14 mouse cellular contexts compared by ENCODE assay signal in the genomic region with DNA sequence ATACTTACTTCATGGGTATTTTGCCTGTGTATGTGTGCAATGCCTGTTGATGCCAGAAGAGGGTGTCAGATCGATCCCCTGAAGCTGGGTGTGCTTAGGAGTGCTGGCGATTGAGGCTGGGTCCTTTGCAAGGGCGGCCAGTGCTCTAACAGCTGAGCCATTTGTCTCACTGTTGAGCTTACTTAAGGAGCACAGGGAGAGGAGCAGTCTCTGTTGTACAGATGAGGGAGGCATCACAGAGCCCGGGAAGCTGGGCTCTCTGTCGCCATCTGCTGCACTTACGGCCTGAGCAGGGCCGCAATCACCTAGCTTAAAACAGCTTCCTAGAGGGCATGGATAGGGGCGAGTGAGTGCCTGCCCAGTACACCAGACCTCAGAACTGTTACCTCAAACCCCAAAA. TPM values are rescaled to one million over a fixed set of nuclear protein-coding genes. Genes with fewer than 3 reads are reported as not detected.
DNase-seq lines count a peak whose midpoint lies in the region; ATAC-seq and TF ChIP-seq lines count a peak whose summit lies in the region.
"Had no signal": no experiment of that assay in that cellular context is flagged by ENCODE, and none has a peak within 500 bp of the region (broad histone marks: within the 10 kb centered on the region; RNA-seq: fewer than 3 reads in every experiment).

No protein-coding gene starts in this region.

- H3K9ac ChIP-seq in hindbrain, postnatal 0 days (replicated peaks; ENCODE audit: low read length) = no peak overlapping the region
- H3K9ac ChIP-seq in hindbrain, embryonic 16.5 days (ENCODE audit: low read depth, low read length) = no peak overlapping the region
- H3K9ac ChIP-seq in embryonic facial prominence, embryonic 11.5 days (replicated peaks; ENCODE audit: low read length) = no peak overlapping the region
- H3K9ac ChIP-seq: neural tube, embryonic 13.5 days; stomach, embryonic 15.5 days had no signal

- 37% methylated on average over 8 of the region's 8 CpGs for WGBS in hindbrain, postnatal 0 days
- WGBS in hindbrain, embryonic 16.5 days = 46% methylated on average over 8 of the region's 8 CpGs
- WGBS in thymus, adult 2 months = 77% methylated on average over 8 of the region's 8 CpGs
- WGBS in embryonic facial prominence, embryonic 11.5 days = 50% methylated on average over 8 of the region's 8 CpGs

- no peaks in the 10 kb centered on the region for H3K9me3 ChIP-seq in hindbrain, postnatal 0 days (ENCODE audit: low read length)
- no peaks in the 10 kb centered on the region for H3K9me3 ChIP-seq in hindbrain, embryonic 16.5 days (ENCODE audit: control insufficient read depth, low read length)
- no peaks in the 10 kb centered on the region for H3K9me3 ChIP-seq in embryonic facial prominence, embryonic 11.5 days (replicated peaks; ENCODE audit: control insufficient read depth, low read length)
- H3K9me3 ChIP-seq: neural tube, embryonic 13.5 days; stomach, embryonic 15.5 days had no signal

- H3K36me3 ChIP-seq in hindbrain, postnatal 0 days (ENCODE audit: insufficient read depth, low read length) = no peaks in the 10 kb centered on the region
- H3K36me3 ChIP-seq in hindbrain, embryonic 16.5 days (ENCODE audit: control insufficient read depth, insufficient read depth, low read length) = no peaks in the 10 kb centered on the region
- H3K36me3 ChIP-seq in thymus, adult 2 months (ENCODE audit: control insufficient read depth, insufficient read depth, low read length) = no peaks in the 10 kb centered on the region
- no peaks in the 10 kb centered on the region for H3K36me3 ChIP-seq in embryonic facial prominence, embryonic 11.5 days (replicated peaks; ENCODE audit: control insufficient read depth, insufficient read depth, low read depth, low read length)
- H3K36me3 ChIP-seq: neural tube, embryonic 13.5 days; stomach, embryonic 15.5 days had no signal

- ATAC-seq in hindbrain, postnatal 0 days = no peak
- ATAC-seq in hindbrain, embryonic 16.5 days = no peak
- no peak for ATAC-seq in embryonic facial prominence, embryonic 11.5 days (replicated peaks; ENCODE audit: insufficient number of reproducible peaks, low FRiP score, low TSS enrichment, low read depth)

- H3K4me1 ChIP-seq in hindbrain, postnatal 0 days (ENCODE audit: insufficient read depth, low read length) = peaks cover 13% of the 10 kb centered on the region
- H3K4me1 ChIP-seq in hindbrain, embryonic 16.5 days (ENCODE audit: control insufficient read depth, insufficient read depth, low read depth, low read length) = peaks cover 38% of the 10 kb centered on the region
- H3K4me1 ChIP-seq in thymus, adult 2 months (replicated peaks; ENCODE audit: control insufficient read depth, insufficient read depth, low read length) = peaks cover 20% of the 10 kb centered on the region
- no peaks in the 10 kb centered on the region for H3K4me1 ChIP-seq in embryonic facial prominence, embryonic 11.5 days (ENCODE audit: control insufficient read depth, insufficient read depth, low read length)

- no peak overlapping the region for H3K4me2 ChIP-seq in hindbrain, postnatal 0 days (ENCODE audit: low read depth, low read length)
- no peak overlapping the region for H3K4me2 ChIP-seq in hindbrain, embryonic 16.5 days (ENCODE audit: low read length)
- no peak overlapping the region for H3K4me2 ChIP-seq in embryonic facial prominence, embryonic 11.5 days (ENCODE audit: low read depth, low read length)
- H3K4me2 ChIP-seq: neural tube, embryonic 13.5 days; stomach, embryonic 15.5 days had no signal

- peak; percentile 7 for DNase-seq in hindbrain, postnatal 0 days (ENCODE audit: low spot score)
- DNase-seq in thymus, adult 2 months = peak; percentile 28
- DNase-seq in thymus, postnatal 36 days = no peak
- DNase-seq in embryonic facial prominence, embryonic 11.5 days (ENCODE audit: low spot score) = peak; percentile 15
- DNase-seq in thymus, postnatal 25 days = peak; percentile 29
- DNase-seq in gastrocnemius, adult 8-10 months (ENCODE audit: low spot score in 2 of 2) = no peak
- no peak for DNase-seq in left cerebral cortex, adult 9 months (ENCODE audit: low spot score in 2 of 2)
- DNase-seq: cerebellum, adult 8-10 months; gastrocnemius, postnatal 14 days; kidney, adult 18-20 months had no signal

- peak; percentile 63 for TF ChIP-seq CTCF in hindbrain, postnatal 0 days (IDR thresholded peaks at IDR 0.05; ENCODE audit: low read depth)
- peak; percentile 59; the same call in 1 of the 2 replicates for TF ChIP-seq CTCF in thymus, adult 2 months (IDR thresholded peaks at IDR 0.05; ENCODE audit: borderline replicate concordance, control insufficient read depth, extremely low read depth, insufficient read depth, low read length, poor library complexity)

- no peak overlapping the region for H3K4me3 ChIP-seq in hindbrain, postnatal 0 days (ENCODE audit: low read length)
- no peak overlapping the region for H3K4me3 ChIP-seq in hindbrain, embryonic 16.5 days (ENCODE audit: low read length)
- no peak overlapping the region for H3K4me3 ChIP-seq in thymus, adult 2 months (ENCODE audit: control insufficient read depth, insufficient read depth, low read length)
- no peak overlapping the region for H3K4me3 ChIP-seq in embryonic facial prominence, embryonic 11.5 days (ENCODE audit: low read depth, low read length)
- H3K4me3 ChIP-seq: neural tube, embryonic 13.5 days; stomach, embryonic 15.5 days had no signal

- no peak overlapping the region for H3K27ac ChIP-seq in hindbrain, postnatal 0 days
- H3K27ac ChIP-seq in hindbrain, embryonic 16.5 days (ENCODE audit: low read depth, low read length) = no peak overlapping the region
- H3K27ac ChIP-seq in thymus, adult 2 months (ENCODE audit: control insufficient read depth, insufficient read depth, low read length) = no peak overlapping the region
- no peak overlapping the region for H3K27ac ChIP-seq in embryonic facial prominence, embryonic 11.5 days (replicated peaks; ENCODE audit: low read depth, low read length)
- H3K27ac ChIP-seq: neural tube, embryonic 13.5 days; stomach, embryonic 15.5 days had no signal

- no peaks in the 10 kb centered on the region for H3K27me3 ChIP-seq in hindbrain, postnatal 0 days (ENCODE audit: insufficient read depth, low read length)
- H3K27me3 ChIP-seq in hindbrain, embryonic 16.5 days (replicated peaks; ENCODE audit: control insufficient read depth, insufficient read depth, low read length) = no peaks in the 10 kb centered on the region
- H3K27me3 ChIP-seq in thymus, adult 2 months (ENCODE audit: control insufficient read depth, insufficient read depth, low read length) = no peaks in the 10 kb centered on the region
- H3K27me3 ChIP-seq in embryonic facial prominence, embryonic 11.5 days (ENCODE audit: control insufficient read depth, insufficient read depth, low read length) = no peaks in the 10 kb centered on the region
- H3K27me3 ChIP-seq: neural tube, embryonic 13.5 days; stomach, embryonic 15.5 days had no signal

- TF ChIP-seq POLR2A in thymus, adult 2 months (IDR thresholded peaks at IDR 0.05; ENCODE audit: control insufficient read depth, extremely low read depth, insufficient read depth, low read length, poor library complexity) = no peak

RNA-seq across cellular contexts. Expression of a gene that starts 7.1 kb away (rescaled TPM):
- total RNA-seq in hindbrain, postnatal 0 days (2014; rRNA removed) = 137 and 144 TPM in 2 replicates
- polyA plus RNA-seq in hindbrain, postnatal 0 days (2015; fragmentation: Nextera tagmentation; extraction: Ambion mirVana) = 42.5 and 42.6 TPM in 2 replicates
- 53.5 and 70.3 TPM in 2 replicates for polyA plus RNA-seq in hindbrain, embryonic 16.5 days (2015; fragmentation: Nextera tagmentation; extraction: Ambion mirVana)
- polyA plus RNA-seq in thymus, adult 2 months (2012; rRNA removed) = 94.1 and 117 TPM in 2 replicates
- 27.3 and 28.2 TPM in 2 replicates for polyA plus RNA-seq in embryonic facial prominence, embryonic 11.5 days (2014; fragmentation: Nextera tagmentation; extraction: Ambion mirVana)
- total RNA-seq in gastrocnemius, adult 8-10 months (2022) = 10 to 100 TPM; 22.2 to 26.4 (median 22.8) TPM

RNA-seq across cellular contexts. Expression of a gene that starts 29.9 kb away (rescaled TPM):
- total RNA-seq in hindbrain, postnatal 0 days (2014; rRNA removed) = 28.2 and 31.4 TPM in 2 replicates
- 18.8 and 20.5 TPM in 2 replicates for polyA plus RNA-seq in hindbrain, postnatal 0 days (2015; fragmentation: Nextera tagmentation; extraction: Ambion mirVana)
- 23.3 and 28.2 TPM in 2 replicates for polyA plus RNA-seq in hindbrain, embryonic 16.5 days (2015; fragmentation: Nextera tagmentation; extraction: Ambion mirVana)
- 154 and 258 TPM in 2 replicates for polyA plus RNA-seq in thymus, adult 2 months (2012; rRNA removed)
- polyA plus RNA-seq in embryonic facial prominence, embryonic 11.5 days (2014; fragmentation: Nextera tagmentation; extraction: Ambion mirVana) = 118 and 119 TPM in 2 replicates
- total RNA-seq in gastrocnemius, adult 8-10 months (2022) = under 1 TPM; 0.18 to 0.67 (median 0.44) TPM

RNA-seq across cellular contexts. Expression of a gene that starts 32.9 kb away (rescaled TPM):
- total RNA-seq in hindbrain, postnatal 0 days (2014; rRNA removed) = not detected in 2 replicates
- polyA plus RNA-seq in hindbrain, postnatal 0 days (2015; fragmentation: Nextera tagmentation; extraction: Ambion mirVana) = not detected in 2 replicates
- polyA plus RNA-seq in hindbrain, embryonic 16.5 days (2015; fragmentation: Nextera tagmentation; extraction: Ambion mirVana) = not detected in 2 replicates
- not detected in 2 replicates for polyA plus RNA-seq in thymus, adult 2 months (2012; rRNA removed)
- not detected in 2 replicates for polyA plus RNA-seq in embryonic facial prominence, embryonic 11.5 days (2014; fragmentation: Nextera tagmentation; extraction: Ambion mirVana)
- total RNA-seq in gastrocnemius, adult 8-10 months (2022) = not detected
- total RNA-seq: gastrocnemius, postnatal 14 days had no signal
- polyA plus RNA-seq: limb, embryonic 14.5 days; neural tube, embryonic 13.5 days; stomach, embryonic 15.5 days had no signal

RNA-seq across cellular contexts. Expression of a gene that starts 40.3 kb away (rescaled TPM):
- 12.4 and 13.9 TPM in 2 replicates for total RNA-seq in hindbrain, postnatal 0 days (2014; rRNA removed)
- 16.0 and 17.0 TPM in 2 replicates for polyA plus RNA-seq in hindbrain, postnatal 0 days (2015; fragmentation: Nextera tagmentation; extraction: Ambion mirVana)
- polyA plus RNA-seq in hindbrain, embryonic 16.5 days (2015; fragmentation: Nextera tagmentation; extraction: Ambion mirVana) = 15.5 and 21.1 TPM in 2 replicates
- polyA plus RNA-seq in thymus, adult 2 months (2012; rRNA removed) = 29.3 and 33.0 TPM in 2 replicates
- 33.0 and 48.5 TPM in 2 replicates for polyA plus RNA-seq in embryonic facial prominence, embryonic 11.5 days (2014; fragmentation: Nextera tagmentation; extraction: Ambion mirVana)
- total RNA-seq in gastrocnemius, adult 8-10 months (2022) = 10 to 100 TPM; 22.9 to 44.8 (median 28.7) TPM

RNA-seq across cellular contexts. Expression of a gene that starts 56.4 kb away (rescaled TPM):
- 3.1 and 3.4 TPM in 2 replicates for total RNA-seq in hindbrain, postnatal 0 days (2014; rRNA removed)
- polyA plus RNA-seq in hindbrain, postnatal 0 days (2015; fragmentation: Nextera tagmentation; extraction: Ambion mirVana) = 1.2 and 1.3 TPM in 2 replicates
- polyA plus RNA-seq in hindbrain, embryonic 16.5 days (2015; fragmentation: Nextera tagmentation; extraction: Ambion mirVana) = 1.5 and 1.9 TPM in 2 replicates
- polyA plus RNA-seq in thymus, adult 2 months (2012; rRNA removed) = 21.6 and 23.1 TPM in 2 replicates
- 2.9 and 3.6 TPM in 2 replicates for polyA plus RNA-seq in embryonic facial prominence, embryonic 11.5 days (2014; fragmentation: Nextera tagmentation; extraction: Ambion mirVana)
- 1 to 10 TPM; 1.7 to 2.2 (median 2.0) TPM for total RNA-seq in gastrocnemius, adult 8-10 months (2022)

Comparison
In these comparisons a context has a peak if more than half of its experiments do, and no peak if none do; other contexts are left out.
1. DNase-seq: peak in hindbrain, postnatal 0 days (single experiment), thymus, adult 2 months (single experiment), embryonic facial prominence, embryonic 11.5 days (single experiment) and thymus, postnatal 25 days (single experiment); none in thymus, postnatal 36 days (0 of 2), gastrocnemius, adult 8-10 months (0 of 2) and left cerebral cortex, adult 9 months (0 of 2).